Mouse (Mus musculus) gastrocnemius, postnatal 25 days (tissue): ENCODE results near the gene Mogat1. TPM values are rescaled to one million over a fixed set of nuclear protein-coding genes. Genes with fewer than 3 reads are reported as not detected.
A peak's percentile ranks its signal among the peaks of the same experiment; 100 is the strongest.
"Not testable (repeated sequence)": the region's sequence is repeated elsewhere in the genome, so short reads cannot be mapped to it uniquely, and the experiment has no call there.

Source experiments
- DNase-seq: peaks from one replicate; pipeline ENCODE4 v3.0.0; 2022
- long read RNA-seq, 2 experiments: library from polyadenylated mRNA; stranded (forward); transcript quantifications; one replicate each; pipeline ENCODE4 v2.0.0; 2021
- total RNA-seq, 2 experiments: library from RNA; stranded (reverse); gene quantifications; 1 replicate in 1 of 2; 2 replicates in 1 of 2; pipeline ENCODE4 v1.2.3; 2021

The Mogat1 gene
- under 1 TPM in 1 of 2 experiments, not detected in 1; 0.75 TPM for total RNA-seq
- long read RNA-seq, experiment 1, partial matches to known transcripts, result 0 of 1 reads
- long read RNA-seq, experiment 1, other reads (novel, unspliced or antisense), result 0 of 1 reads
- long read RNA-seq, experiment 2, result 0 reads

DNA sequence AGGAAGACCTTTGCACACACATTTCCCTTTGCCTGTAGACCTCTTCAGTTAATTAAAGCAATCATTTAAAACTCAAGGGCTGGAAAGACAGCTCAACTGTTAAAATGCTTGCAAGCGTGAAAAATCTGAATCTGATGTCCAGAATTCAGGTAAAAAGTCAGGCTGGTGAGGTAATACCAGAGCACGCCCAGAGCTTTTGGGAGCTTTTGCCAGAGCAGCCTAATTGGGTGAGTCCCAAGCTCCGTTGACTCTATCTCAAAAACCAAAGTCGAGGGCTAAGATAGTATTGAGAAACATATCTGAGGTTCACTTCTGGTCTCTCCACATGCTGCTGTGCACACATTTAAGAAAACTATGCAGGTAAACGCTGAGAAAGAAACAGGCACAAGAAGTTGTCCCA is at the start of gene Mogat1:
Gene Mogat1 (plus strand): TSS at position 130 of the 400 bp plus-strand sequence.
- no peak for DNase-seq

DNA sequence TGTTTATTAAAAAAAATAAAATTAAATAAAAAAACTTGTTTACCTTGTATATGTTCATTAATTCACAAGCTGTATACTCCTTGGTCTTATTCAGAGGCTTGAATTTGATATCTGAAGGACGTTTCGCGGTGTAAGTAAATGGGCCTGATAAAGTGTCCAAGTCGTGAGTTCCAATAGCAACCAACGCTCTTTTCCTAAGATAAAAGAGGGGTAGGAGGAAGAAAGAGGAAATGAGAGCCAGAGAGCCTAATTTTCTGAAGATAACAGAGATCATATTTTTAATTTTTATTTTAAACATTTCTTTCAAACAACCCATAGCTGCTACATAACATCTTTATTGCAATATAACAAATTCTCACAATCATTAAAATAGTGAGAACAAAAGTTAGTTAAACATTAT is 38.4 kb upstream of the Mogat1 start:
- DNase-seq, result no peak

DNA sequence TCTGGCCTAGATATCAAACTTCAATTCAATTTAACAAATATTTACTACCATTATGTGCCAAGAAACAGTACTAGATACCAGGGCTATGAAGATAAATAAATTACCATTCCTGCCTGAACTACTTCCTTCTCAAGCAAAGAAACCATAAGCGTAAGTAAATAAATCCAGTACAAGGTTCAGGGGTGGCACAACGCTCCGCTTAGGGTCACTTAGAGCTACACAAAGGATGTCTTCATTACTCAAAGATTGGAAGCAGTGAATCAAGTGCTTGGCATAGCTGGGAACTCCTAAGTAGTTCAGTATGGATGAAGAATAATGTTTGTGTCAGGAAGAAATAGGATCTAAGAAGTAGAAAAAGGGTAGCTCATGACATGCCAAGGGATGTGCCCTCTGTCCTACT is 27.4 kb upstream of the Mogat1 start:
- DNase-seq, result no peak

DNA sequence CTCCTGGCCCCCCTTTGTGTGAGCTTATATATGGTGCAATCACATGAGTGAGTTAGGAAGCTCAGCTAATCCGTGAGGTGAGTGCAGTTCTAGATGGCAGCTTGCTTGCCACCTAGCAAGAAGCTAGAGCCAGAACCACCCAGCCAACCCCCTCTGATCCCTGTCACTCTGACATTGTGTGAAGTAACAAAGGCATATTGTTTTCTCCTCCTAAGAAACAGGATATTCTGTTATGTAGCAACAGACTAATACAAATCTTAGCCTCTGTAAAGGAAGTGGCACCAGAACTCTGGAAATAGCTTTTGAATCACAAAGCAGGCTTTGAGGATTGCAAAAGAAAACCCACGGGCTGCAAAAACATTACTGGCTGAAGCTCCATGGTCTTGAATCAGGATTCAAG is 26.4 kb upstream of the Mogat1 start:
- no peak for DNase-seq

DNA sequence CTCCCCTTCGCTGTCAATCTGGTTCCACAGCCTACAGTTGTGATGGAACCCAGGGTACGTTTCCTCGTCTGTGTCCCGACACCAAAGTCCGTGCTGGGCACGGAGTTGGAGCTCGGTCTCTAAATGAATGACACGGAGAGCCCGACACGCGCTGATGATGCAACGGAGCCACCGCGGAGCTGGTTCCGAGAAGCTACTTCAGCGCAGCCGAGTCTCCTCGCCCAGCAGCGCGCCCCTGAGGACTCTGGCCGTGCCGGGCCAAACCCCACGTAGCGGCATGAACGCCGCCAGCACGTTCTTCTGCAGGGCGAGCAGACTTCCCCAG is 22.4 kb upstream of the Mogat1 start:
- no peak for DNase-seq

DNA sequence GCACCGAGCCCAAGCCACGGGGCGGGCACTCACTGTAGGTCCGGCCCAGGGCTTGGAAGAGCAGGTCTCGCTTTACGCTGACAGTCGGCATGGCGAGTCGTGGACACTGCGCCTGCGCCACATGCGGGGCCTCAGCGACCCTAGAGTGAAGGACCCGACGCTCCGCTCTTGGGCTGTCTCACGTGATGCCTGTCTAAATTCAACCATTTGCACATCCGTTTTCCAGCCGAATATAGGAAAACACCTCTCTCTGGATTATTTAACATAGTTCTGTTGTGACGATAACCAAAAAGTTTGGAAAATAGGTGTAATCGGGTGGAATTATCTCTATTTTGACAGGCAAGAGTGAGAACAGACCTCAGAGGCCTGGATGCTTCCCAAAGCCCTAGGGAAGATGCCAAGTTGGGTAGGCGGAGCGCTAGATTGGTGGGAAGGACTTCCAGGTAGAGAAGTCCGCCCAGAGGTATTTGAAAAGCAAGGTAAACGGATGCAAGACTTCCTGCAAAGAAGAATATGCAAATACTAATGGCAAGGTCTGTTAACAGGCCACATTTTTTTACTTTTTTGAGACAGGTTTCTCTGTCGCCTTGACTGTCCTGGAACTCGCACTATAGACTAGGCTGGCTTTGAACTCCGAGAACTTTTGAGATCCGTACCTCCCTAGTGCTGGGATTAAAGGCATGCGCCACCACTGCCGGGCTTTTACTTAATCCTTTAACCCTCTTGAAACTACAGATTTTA is 21.9 kb upstream of the Mogat1 start, which contains the start of gene Farsb:
Gene Farsb (minus strand): TSS at position 146 of the 741 bp plus-strand sequence.
- DNase-seq, result peak; percentile 89

DNA sequence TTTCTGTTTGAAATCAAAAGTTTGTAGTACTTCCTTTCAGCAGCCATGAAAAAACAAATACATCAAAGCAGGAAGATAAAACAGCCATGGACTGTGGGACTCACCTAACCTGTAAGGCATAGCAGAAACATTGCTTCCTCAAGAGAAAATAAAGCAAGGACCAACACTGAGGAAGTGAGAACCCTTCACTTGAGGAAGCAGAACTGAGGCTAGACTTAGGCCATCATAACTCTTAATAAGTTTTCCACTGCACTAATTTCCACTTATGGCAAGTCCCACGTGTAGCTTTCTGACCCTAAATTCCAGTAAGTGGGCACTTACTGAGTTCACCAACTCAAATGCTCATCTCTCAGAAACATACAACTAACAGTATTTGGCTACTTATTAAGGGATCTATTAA is 20.6 kb upstream of the Mogat1 start:
- DNase-seq, result no peak

DNA sequence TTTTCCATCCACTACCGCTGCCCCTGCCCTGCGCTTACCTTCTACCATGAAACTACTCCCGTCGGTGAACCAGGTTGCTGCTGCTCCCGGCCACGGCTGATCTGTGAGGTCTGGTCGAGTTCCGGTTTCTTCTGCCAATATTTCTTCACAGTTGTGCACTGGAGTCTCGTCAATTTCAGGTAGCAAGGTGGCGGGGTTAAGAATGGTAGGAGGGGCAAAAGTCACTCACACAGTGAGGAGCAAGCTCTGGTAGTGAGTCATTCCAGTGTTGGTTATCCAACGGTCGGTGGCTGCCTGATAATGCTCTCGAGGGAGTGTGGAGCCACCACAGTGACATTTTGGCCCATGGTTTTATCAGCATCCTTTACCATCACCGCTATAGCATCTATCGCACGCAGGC is 9.8 kb upstream of the Mogat1 start:
- no peak for DNase-seq

DNA sequence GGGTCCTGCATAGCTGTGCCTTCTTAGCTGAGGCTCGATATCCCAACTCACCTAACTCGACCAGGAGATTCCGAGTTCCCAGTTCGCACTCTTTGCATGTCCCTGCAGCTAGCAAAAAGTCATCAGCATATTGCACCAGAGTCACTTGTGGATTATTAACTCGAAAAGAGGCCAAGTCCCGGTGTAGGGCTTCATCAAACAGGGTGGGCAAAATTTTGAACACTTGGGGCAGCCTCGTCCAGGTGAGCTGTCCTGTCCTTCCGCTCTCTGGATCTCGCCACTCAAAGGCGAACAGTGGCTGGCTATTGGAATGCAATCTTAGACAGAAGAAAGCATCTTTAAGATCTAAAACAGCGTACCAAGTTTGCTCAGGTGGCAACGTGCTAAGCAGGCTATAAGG is 8.9 kb upstream of the Mogat1 start:
- DNase-seq, result not testable (repeated sequence)

DNA sequence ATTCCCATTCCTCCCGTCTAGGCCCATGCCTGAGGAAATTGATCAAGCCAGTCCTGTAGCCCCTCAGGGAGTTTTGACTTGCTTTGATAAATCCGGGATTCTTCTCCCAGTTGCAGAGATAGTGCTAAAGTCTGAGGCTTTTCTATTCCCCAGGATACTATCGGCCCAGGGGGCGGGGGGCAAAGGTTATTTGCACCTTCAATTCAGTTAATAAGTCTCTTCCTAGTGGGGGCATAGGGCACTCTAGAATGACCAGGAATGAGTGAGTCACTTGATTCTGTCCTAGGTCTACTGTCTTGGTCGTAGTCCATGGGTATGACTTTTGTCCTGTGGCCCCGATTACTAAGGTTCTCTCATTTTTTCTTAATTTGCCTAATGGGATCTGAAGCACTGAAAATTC is 8.3 kb upstream of the Mogat1 start:
- DNase-seq, result no peak

DNA sequence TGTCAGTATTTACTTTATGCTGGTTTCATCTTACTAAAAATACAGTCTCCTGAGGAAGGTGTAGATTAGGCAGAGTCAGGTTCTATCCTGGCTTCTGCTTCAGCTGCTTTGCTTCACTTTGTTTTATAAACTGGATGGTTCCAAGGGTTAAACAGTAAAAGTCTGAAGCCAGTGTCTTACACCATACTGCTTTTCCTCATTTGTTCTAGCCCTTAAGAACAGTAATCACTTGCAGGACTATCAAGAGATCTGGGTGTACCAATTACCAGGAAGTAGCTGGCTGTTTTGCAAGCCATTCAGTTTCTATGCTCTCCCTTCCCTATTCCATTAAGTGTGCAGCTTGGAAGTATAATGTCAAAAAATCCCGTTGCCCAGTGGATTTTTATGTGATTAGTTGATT is 3.7 kb upstream of the Mogat1 start:
- no peak for DNase-seq

DNA sequence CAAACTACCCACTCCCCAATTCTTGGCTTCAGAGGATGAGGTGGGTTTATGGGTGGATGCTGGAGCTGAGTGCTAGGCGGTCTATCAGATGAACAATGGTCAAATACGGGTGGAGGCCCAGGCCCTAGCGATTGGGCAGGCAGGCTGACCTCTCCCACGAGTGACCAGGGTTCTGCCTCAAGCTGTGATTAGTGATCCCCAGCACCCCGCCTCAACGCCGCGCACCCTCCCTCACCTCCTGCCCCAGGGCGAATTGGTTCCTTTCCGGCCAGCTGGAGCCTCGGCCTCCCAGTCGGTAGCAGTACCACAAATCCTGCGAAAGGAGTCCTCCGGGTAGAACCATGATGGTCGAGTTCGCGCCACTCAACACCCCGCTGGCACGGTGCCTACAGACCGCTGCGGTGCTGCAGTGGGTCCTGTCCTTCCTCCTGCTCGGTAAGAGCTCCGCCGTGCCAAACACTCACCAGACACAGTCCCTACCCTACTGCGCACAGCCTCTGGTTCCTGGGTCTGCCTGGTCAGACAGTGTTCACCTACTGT is 900 bp downstream of the Mogat1 start, which contains the start of gene BC035947:
Gene BC035947 (minus strand): TSS at position 538 of the 540 bp plus-strand sequence.
- DNase-seq, result no peak

DNA sequence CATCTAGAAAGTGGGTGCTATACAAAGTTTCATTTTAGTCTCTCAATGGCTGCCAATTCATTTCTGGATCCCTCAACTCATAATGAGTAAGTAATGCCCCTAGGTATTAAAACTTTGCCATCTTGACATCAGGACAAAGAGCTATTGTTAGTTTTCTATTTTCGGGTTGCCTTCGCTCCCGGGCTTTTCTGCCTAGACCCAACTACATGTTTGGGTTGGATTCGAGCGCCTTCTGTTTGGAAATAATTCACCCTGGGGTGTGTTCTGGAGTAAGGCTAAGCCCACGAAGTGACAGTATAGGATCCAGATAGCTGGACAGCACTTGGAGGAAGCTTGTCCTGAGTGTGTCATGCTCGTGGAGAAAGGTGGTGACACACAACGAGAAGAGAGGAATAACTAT is 2.0 kb downstream of the Mogat1 start:
- no peak for DNase-seq

DNA sequence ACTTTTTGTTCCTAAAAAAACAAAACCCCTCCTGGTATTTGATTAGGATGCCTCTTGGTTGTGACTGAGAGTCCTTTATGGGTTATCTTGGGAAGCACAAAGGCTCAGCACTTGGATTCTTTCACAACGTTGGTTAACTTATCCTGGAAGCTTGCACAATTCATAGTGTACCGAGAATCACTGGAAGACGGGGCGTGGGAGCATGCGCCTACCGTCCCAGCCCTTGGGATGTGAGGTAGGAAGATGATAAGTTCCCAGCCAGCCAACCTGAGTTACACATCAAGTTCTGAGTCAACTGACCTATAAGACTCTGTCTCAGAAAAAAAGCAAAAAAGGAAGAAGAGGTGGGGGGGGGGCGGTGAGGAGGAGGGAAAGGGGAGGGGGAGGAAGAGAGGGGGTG is 8.1 kb downstream of the Mogat1 start:
- no peak for DNase-seq

DNA sequence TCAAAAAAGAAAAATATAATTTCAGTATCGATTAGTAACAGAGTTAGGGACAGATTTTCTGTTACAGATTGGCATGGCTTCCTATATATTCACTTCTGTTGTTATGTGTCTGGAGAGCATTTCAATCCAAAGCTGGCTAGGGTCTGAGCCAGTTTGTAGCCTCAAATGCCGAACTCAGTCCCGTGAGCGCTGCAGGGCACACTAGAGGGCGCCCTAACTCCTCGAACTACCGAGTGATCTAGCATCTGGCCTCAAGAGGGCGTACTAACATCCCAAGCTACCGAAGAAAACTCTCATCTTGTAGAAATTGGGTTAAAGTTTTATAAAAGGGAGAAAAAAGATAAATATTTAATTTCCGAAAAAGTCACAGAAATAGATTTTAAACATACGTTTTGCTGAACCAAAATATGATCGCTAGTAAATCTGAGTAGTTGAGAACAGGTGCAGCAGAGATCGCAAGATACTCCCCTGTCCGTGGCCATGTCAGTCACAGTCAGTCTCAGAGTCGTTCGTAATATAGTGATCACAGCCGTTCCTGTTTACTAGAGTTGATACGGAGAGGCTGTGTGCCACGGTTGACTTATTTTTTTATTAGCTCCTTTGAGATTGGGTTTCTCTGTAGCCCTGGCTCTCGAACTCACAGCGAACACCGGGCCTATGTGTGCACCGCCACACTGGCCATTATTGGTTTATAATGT is 14.5 kb downstream of the Mogat1 start:
- peak; percentile 25 for DNase-seq

DNA sequence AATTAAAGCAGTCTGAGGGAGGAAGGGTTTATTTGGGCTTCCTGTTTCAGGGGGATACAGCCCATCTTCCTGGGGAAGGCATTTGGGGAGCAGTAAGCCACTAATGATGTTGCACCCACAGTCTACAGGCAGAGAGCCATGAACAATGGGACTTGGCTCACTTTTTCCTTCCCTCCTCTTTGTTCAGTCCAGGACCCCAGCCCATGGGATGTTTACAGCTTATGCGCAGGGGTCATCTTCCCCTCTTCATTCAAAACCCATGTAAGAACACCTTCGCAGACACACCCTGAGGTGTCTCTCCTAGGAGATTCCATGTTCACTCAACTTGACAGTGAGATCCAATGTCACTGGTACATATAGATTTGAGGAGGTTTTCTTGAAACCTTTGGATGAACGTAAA is 17.6 kb downstream of the Mogat1 start:
- DNase-seq, result no peak

DNA sequence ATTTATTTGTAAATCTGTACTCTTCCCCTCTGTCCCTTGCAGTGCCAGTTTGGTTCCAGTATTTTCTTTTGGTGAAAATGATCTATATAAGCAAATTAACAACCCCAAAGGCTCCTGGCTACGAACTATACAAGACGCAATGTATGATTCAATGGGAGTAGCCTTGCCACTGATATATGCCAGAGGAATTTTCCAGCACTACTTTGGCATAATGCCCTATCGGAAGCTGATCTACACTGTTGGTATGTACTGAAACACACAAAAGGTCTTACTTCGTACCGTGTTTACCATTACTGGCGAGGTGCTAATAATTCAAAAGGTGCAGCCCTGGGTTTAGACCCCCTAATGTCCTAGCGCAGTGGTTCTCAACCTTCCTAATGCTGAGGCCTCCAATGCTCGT is 18.2 kb downstream of the Mogat1 start:
- DNase-seq, result no peak

DNA sequence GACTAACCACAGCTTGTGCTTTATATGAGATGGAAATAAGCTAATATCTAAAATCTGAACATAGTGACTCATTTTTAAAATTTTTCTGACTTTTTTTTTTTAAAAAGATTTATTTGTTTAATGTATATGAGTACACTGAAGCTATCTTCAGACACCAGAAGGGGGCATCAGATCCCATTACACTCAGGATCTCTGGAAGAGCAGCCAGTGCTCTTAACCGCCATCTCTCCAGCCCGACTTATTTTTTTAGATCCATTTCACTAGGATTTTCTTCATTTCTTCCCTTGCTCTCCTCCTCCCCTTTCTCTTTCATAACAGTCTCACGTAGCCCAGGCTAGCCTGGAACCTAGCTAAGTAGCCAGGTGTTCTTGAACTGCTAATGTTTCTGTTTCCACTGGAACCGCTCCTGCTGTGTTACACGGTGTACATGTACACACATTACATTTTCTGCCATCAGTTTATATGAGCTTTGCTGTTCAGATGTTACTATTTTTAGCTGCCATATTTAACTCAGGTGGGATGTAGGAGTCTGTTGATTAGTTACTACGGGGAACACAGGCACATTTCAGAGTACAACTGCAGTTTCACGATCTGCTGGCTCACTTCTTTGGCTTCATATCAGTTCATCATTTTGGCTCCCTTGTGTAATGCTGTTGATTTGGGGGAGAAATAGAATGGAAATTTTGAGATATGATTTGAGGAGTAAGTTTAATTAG is 19.9 kb downstream of the Mogat1 start:
- DNase-seq, result no peak

DNA sequence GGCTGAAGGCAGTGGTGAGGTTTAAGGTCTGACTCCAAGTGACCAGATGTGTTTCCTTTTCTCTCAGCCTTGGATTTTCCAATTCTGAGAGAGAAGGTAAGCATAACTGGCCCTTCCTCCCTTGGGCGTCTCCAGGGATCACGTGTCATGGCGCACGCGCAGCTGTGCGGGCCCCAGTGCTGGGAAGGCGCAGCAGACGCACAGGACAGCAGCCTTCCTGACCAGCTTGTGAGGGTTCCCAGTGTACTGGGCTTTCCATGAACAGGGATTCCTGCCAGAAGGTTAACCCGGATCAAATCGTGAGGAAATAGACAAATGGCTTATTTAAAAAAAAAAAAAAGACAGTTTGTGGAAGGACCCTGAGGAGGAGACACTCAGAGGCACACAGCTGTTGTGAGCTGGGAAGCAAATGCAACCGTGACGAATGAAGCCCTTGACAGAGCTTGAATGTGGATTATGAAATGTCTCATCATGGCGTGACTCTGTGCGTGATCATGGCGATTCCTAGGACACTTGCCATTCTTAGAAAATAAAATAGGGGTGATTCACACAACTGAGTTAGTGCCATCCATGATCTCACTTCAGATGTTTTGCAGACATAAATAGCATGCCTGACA is 21.5 kb downstream of the Mogat1 start:
- DNase-seq, result peak; percentile 46

DNA sequence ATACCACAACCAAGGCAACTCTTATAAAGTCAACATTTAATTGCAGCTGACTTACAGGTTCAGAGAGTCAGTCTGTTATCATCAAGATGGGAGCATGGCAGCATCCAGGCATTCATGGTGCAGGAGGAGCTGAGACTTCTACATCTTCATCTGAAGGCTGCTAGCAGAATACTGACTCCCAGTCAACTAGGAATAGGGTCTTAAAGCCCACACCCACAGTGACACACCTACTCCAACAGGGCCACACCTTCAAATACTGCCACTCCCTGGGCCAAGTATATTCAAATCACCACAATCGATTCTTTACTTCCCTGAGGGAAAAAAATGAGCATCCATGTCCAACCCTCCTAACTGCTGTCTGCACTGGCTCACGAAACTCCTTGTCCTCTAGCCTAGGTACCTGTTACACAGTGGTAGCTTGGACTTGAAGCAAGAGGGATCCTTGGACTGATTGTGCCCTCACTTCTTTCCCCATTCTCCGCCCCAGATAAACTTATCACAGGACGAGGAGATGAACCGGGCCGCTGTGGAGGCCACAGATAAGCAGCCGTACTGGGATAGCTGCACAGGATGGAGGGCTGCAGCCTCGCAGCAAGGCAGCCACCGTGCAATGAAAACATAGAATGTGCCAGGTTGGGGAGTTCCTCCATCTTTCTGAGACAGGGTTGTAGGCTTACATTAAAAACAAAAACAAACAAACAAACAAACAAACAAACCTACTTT is 23.8 kb downstream of the Mogat1 start:
- DNase-seq, result no peak
